Mouse (Mus musculus) cerebellum, adult 9-10 months (tissue): Measurements from ENCODE around the gene Sytl1.

Experiments
- DNase-seq: peaks from one replicate; pipeline ENCODE4 v3.0.0; 2022

Sytl1 gene

GRCm38 (mm10) chr4:133278067-133278466 lies 15.2 kb upstream of the Sytl1 start:
- DNase-seq, result no peak

- DNase-seq, result peak; percentile 96
Observed at GRCm38 (mm10) chr4:133277104-133278026, 14.5 kb upstream of the Sytl1 start, which contains the start of gene Tmem222. Gene Tmem222 (minus strand): TSS chr4:133277792.

DNA sequence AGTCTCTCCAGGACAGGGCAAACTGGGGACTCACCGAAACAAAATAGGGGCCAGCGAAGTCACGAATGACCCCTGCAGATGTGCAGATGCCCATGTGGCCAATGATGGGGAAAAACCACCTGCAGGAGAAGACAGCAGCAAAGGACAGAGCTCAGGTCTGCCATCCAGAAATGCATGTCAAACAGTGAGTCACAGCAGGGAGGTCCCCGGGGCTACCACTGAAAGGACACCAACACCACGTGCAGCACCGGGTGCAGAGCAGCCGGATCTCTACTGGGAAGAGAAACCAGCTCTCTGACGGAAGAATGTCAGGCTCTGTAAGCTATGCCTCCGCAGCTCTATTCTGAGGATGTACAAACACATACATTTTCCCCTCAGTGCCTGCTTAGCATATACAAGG lies 8.0 kb upstream of the Sytl1 start:
- DNase-seq, result no peak

DNA sequence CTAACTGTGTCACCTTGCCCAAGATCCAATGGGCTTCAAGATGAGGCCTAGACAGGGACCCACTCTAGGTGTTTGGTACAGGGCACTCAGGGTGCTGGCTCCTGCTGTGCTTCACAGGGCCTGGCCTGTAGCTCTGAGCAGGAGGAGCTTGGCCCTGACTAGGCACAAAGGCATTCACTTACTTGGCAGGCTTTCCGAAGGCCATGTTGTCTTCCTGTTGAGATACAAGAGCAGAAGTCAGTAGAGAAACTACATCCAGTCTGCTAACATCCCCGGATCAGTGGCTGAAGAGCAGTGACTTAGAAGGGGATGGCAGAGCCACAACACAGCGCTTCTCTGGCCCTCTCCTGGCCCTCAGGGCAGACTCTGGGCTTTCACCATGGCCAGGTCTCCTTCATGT lies 6.7 kb upstream of the Sytl1 start:
- DNase-seq, result no peak

- no peak for DNase-seq
Observed at GRCm38 (mm10) chr4:133268931-133269330, 6.0 kb upstream of the Sytl1 start.

- DNase-seq, result no peak
Observed at GRCm38 (mm10) chr4:133266248-133266880, 3.5 kb upstream of the Sytl1 start.

DNA sequence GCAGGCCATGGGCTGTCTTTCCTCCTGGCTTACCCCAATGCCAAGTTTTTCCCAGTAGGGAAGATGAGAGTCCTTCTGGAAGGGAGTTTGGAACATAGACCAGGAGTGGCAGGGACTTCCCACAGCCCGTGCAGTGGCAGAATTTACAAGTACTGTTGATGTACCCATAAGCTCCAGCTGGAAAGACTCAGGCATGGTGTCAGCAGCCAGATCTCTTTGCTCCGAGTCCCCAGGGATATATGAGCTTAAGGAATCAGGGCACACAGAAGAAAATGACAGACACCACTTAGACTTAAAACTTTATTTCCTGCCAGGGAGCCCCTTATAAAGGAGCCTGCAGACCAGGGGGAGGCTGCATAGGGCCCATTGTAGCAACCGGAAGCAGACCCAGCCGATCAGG lies 2.8 kb upstream of the Sytl1 start:
- DNase-seq, result no peak

GRCm38 (mm10) chr4:133265297-133265696 lies 2.4 kb upstream of the Sytl1 start:
- no peak for DNase-seq

DNA sequence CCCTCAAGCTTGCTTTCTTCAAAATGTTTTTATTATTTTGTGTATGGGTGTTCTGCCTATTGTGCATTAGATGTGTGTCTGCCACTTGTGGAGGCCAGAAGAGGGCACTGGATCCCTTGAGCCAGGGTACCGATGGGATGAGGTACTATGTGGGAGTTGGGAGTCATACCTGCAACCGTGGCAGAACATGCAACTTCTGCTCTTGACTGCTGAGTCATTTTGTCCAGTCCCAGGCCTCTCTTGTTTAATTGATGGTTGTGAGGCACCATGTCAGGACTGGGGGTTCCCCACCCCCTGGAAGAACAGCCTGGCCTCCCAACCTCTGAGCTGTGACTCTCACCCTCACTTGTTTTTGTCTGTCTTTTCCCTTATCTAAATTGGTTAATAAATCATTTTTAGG lies 1.6 kb upstream of the Sytl1 start:
- DNase-seq, result no peak

DNA sequence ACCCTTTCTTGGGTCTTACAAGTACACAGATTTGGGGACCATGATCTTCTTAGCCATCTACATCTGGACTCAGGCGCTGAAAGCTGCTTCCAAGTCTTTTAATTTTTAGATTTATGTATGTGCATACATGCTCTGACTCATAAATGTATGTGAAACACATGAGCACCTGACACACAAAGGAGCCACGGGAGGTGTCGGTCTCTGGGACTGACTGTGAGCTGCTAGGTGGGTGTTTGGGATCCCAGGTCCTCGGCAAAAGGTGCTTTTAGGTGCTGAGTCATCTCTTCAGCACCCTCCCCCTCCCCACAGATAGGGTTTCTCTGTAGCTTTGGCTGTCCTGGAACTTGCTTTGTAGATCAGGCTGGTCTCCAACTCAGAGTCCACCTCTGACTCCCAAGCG lies 843 bp upstream of the Sytl1 start:
- DNase-seq, result no peak

- no peak for DNase-seq
Observed at GRCm38 (mm10) chr4:133262375-133262765, 543 bp downstream of the Sytl1 start.

DNA sequence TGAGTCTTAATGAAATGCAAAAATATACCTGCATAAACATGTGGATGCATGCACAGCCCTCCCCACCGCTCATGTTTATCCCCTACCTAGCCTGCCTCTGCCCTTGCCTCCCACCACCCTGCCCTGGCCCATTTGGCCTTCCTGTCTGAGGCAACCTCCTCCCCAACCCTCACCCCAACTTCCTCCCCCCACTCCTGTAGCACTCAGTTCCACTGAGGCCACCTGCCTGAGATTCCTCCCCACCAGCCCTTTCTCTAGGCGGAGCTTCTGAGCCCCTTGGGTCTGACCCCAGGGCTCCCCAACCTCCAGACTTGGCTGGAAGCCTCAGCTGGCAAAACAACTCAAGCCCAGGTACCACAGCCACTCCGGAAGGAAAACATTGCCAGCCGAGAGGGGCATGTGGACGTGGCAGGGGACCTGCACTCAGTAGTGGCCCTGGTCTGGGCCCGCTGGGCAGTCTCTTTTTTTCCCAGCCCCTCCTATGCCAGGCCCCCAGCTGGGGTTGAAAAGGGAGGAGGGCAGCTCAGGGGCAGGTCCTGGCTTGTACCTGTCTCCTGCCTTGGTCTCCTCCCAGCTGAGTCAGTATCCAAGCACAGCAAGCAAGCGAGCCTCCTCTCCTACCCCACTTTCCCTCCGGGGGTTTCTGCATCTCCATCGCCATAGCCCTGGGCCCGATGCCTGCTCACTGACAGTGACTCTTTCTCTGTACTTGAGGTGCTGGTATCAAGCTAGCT lies 1.1 kb downstream of the Sytl1 start:
- no peak for DNase-seq

- no peak for DNase-seq
Observed at GRCm38 (mm10) chr4:133257798-133258408, 5.0 kb downstream of the Sytl1 start.

DNA sequence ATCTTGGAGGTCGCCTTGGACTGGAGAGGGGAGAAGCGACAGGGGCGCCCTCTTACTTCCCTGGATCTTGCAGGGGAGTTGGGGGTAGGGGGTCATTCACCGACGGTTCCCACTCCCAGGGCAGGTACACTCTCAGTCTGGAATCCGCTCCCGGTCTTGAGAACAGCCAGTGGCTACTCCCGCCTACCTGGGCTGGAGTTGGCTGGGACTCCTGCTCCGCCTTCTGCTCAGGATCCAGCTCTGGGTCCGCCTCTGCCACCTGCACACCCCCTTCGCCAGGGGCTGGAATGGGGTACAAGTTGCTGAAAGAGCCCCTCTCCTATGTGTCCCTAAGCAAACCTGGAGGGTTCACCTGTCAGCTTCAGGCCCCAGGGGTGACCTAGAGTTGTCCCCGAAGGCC lies 5.7 kb downstream of the Sytl1 start:
- no peak for DNase-seq

DNA sequence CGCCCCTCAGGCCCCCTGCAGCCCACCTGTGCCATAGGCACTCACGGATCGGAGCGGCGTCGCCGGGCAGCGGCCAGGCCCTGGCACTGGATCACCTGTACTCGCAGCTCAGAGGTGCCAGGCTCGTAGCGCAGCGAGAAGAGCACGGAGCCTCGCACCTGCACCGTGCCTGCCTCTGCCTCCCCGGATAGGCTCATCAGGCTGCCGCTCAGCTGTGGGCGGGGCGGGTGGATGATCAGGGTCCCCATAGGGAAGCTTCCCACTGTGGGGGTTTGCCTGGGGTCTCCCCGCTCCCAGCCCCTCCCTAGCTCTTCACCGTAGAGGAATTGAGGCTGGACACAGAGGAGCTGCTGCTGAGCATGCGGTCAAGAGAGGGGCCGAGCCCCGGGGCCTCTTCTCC lies 6.1 kb downstream of the Sytl1 start:
- DNase-seq, result no peak

DNA sequence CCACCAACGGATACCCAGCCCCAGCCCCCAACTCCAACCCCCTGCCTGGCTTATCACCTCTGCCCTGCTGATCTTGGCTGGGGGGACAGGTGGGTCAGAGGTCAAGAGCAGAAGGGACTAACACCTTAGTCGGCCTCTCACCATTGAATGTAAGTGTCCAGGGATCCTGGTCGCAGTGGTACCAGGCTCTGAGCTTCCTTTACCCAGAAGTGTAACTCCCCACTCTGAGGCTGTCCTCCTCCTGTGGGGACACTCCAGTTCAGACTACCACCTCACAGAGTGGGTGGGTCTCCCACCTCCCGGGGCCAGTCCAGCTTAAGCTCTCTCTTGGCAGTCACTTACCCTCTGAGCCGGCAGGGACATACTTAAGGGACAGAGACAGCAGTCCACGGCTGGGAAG lies 7.5 kb downstream of the Sytl1 start:
- DNase-seq, result no peak

- DNase-seq, result no peak
Observed at GRCm38 (mm10) chr4:133253412-133253811, 9.5 kb downstream of the Sytl1 start.

DNA sequence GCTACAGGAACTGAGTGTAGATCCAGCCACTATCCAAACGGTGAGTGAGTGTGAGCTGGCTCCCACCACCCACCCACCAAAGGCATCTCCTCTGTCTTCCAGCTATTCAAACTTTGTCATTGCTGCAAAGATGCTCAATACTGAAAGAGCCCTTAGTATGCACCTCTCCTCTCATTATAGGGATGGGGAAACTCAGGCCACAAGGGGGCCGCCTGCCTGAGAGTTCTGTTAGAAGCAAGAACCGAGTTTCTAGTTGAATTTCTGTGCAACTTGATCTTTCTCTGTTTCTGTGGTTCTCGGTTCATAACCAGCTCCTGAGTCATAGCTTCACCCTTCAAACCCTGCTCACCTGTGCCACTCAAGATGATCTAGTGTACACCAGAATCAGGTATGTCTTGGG lies 10.8 kb downstream of the Sytl1 start:
- no peak for DNase-seq

- DNase-seq, result no peak
Observed at GRCm38 (mm10) chr4:133251214-133251613, 11.7 kb downstream of the Sytl1 start.

- DNase-seq, result peak; percentile 88
Observed at GRCm38 (mm10) chr4:133250609-133251008, 12.3 kb downstream of the Sytl1 start.

DNA sequence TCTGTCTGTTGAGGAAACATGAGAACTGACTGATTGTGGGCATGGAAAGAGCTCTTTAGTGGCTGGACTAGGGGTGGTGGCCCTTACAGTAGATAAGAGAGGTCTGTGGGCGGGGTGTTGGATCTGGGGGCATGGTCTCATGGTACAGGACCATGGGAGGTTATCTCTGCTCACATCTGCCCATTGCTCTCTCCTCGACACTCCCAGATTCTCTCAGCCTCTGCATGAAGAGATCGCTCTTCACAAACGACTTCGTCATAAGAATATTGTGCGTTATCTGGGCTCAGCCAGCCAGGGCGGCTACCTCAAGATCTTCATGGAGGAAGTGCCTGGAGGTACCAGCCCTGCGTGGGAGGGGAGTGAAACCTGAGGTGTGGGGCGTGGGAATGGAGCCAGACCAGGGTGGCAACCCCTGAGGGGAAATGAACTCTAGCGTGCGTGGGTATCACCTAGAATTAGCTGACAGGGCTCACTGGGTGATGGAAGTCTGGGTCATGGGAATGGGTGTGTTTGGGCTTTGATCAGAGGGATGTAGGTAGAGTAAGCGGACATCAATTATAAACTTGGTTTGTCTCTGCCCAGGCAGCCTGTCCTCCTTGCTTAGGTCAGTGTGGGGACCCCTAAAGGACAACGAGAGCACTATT lies 15.0 kb downstream of the Sytl1 start:
- no peak for DNase-seq

DNA sequence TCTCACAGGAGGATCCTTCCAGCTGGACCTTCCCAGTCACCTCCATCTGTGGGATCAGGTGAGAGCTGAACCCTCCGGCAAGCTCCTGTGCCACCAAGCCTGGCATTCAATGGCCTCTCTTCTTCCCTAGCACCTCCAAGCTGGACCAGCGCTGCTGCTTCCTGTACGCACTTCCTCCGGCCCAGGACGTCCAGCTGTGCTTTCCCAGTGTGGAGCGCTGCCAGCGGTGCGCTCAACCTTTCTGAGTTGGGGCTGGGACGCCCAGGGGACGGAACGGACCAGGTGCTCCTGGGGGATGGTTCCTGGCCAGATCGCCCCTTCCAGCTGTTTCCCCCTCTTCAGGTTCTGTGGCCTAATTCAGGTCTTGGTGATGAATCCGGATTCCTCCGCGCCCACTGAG lies 15.8 kb downstream of the Sytl1 start:
- DNase-seq, result no peak

DNA sequence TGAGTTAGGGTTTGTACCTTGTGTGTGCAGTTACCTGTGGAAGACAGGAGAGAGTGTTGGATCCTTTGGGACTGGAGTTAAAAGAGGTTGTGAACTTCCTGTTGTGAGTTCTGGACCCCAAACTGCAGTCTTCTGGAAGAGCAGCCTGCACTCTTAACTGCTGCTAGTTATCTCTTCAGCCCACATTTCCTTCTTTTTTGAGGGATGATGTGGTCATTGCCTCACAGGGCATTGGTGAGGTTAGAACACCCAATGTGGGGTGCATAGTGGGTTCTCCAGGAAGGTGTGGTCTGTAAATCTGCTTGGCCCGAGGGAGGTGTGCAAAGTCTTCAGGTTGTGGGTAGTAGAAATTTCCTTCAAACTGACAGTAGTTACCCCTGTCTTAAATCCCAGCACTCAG lies 18.6 kb downstream of the Sytl1 start:
- DNase-seq, result no peak
